Mouse (Mus musculus): ENCODE results near the gene Smad9.
"Not testable (repeated sequence)": the region's sequence is repeated elsewhere in the genome, so short reads cannot be mapped to it uniquely, and the experiment has no call there.

Gene Smad9

GRCm38 (mm10) chr3:54757446-54757845 is 2.1 kb downstream of the Smad9 start:
- DNase-seq (ENCODE audit: low read depth), result no peak

DNA sequence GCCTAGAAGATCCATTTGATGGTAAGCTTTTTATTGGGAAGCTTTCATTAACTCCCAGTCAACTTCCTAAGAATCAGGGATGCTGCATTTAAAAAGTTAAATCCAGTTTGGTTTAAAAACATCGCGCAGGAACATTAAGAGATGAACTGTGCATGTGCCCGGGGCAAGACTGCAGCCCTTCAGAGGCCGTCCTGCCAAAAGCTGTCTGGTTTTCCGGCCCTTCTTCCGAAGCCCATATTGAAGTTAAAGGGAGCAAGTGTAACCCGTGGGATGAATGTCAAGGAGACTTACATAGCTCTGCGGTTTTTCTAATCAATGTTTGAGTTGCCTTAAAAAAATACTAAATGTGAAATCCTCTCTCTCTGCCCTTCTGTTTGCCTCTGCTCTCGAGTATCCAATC is 3.8 kb downstream of the Smad9 start:
- DNase-seq (ENCODE audit: low read depth), result no peak

GRCm38 (mm10) chr3:54760321-54761115 is 5.1 kb downstream of the Smad9 start:
- no peak for DNase-seq (ENCODE audit: low read depth)

- DNase-seq (ENCODE audit: low read depth), result no peak
These were observed 5.9 kb downstream of the Smad9 start for GRCm38 (mm10) chr3:54761258-54761657.

DNA sequence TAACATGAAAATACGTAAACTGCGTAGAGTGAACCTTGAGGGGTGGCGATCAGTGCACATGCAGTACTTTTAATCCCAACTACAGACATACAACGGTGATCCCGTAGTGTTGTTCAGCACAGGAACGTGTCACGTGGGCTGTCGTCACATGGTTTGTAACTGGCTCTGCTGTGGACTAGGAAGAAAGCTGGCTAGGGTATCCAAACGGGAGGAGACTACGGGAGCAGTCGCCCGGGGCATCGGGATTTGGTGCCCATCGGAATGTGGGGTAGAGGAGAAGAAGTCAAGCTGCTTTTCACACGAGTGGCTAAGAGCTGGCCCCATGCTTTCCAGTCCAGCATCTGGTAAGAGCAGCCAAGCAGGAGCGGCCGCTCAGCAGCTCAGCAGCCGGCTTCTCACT is 9.0 kb downstream of the Smad9 start:
- DNase-seq (ENCODE audit: low read depth), result no peak

DNA sequence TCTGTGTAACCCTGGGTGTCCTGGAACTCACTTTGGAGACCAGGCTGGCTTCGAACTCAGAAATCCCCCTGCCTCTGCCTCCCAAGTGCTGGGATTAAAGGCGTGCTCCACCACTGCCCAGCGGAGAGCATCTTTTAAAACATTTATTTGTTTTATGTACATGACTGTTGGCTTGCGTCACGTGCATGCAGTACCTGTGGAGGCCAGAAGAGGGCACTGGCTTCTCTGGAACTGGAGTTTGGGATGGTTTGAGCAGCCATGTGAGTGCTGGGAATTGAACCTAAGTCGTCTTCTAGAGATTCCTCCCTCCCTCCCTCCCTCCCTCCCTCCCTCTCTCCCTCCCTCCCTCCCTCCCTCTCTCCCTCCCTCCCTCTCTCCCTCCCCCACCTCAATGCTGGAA is 10.1 kb downstream of the Smad9 start:
- DNase-seq (ENCODE audit: low read depth), result not testable (repeated sequence)

DNA sequence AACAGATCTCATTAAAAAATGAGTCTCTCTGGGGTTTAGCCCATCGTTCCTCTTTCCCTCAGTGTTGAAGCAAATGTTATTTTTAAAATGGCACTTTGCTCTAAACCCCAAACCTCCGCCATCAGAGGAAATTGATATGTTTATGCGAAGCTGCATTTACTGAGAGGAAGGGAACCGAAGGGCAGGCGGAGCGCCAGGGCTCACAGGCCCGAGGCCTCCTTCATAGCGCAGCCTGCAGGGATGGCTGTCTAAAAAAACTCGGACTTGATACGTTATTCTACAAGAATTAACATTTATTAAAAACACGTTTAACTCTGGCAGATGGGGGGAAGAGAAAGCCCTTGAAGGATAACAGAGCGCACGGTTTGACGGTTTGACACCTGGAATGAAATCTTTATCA is 10.7 kb downstream of the Smad9 start:
- no peak for DNase-seq (ENCODE audit: low read depth)

DNA sequence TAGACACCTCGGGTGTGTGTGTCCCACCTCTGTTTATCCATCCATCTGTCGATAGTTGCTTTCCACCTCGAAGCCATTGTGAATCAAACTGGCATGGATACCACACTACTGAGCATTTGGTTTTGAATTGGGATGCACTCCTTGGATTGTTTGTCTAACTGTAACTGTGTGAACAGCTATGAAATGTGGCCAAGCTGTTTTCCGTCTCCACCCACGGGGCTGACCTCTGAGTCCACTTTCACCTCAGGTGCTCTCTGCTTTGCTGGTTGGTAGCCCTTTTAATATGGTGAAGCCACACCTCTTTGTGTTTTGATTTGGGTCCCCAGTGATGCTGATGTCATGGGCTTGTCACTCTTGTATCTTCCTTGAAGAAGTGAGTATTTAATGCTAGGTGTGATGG is 11.4 kb downstream of the Smad9 start:
- DNase-seq (ENCODE audit: low read depth), result no peak

GRCm38 (mm10) chr3:54768592-54768991 is 13.2 kb downstream of the Smad9 start:
- DNase-seq (ENCODE audit: low read depth), result no peak

- DNase-seq (ENCODE audit: low read depth), result no peak
These were observed 14.2 kb downstream of the Smad9 start for GRCm38 (mm10) chr3:54769349-54770275.

GRCm38 (mm10) chr3:54773613-54774012 is 18.2 kb downstream of the Smad9 start:
- DNase-seq (ENCODE audit: low read depth), result no peak

DNA sequence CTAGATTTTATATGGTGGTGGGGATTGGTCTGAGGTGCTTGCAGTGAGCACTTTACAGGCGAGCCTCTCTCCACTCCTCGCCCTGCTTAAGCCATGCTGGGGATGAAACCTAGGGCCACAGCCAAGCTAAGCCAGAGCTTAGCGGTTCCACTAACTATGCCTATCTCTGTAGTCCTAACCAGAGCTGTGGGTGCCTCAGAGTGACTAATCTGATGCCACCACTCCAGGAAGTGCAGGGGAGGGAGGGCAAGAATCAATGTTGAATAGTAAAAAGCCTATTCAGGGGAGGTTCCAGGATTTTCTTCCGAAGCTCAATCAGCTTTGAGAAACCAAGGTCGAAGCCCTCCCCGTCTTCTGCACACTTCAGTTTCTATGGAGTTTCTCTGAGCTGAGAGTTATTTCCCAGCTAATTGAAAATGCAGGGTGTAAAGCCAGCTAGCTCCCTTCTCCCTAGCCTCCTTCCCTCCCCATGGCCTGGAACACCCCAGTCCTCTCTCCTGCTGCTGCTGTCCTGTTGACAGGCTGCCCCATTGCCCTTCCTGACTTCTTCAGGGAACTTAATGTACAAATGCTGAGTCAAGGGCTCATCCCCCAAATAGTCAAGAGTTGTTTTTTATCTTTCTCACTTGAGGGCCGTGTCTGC is 20.7 kb downstream of the Smad9 start:
- DNase-seq (ENCODE audit: low read depth), result no peak

DNA sequence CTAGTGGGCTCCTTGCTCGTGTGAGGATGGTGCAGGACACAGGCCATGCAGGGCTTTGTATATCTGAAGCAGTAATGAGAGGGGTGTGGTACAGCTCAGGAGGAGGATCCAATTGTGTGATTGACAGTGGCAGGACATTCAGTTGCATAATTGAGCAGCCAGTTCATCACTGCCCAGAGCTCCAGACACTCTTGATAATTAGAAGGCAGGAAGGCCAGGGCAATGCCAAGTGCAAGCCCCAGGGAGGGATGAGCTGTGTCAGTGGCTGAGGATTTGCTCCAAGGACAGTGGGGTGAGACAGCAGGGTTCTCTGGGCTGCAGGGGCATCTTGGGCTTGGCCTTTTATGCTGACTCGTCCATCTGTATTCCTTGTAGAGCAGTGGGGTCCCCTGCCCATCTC is 35.2 kb downstream of the Smad9 start:
- no peak for DNase-seq (ENCODE audit: low read depth)

DNA sequence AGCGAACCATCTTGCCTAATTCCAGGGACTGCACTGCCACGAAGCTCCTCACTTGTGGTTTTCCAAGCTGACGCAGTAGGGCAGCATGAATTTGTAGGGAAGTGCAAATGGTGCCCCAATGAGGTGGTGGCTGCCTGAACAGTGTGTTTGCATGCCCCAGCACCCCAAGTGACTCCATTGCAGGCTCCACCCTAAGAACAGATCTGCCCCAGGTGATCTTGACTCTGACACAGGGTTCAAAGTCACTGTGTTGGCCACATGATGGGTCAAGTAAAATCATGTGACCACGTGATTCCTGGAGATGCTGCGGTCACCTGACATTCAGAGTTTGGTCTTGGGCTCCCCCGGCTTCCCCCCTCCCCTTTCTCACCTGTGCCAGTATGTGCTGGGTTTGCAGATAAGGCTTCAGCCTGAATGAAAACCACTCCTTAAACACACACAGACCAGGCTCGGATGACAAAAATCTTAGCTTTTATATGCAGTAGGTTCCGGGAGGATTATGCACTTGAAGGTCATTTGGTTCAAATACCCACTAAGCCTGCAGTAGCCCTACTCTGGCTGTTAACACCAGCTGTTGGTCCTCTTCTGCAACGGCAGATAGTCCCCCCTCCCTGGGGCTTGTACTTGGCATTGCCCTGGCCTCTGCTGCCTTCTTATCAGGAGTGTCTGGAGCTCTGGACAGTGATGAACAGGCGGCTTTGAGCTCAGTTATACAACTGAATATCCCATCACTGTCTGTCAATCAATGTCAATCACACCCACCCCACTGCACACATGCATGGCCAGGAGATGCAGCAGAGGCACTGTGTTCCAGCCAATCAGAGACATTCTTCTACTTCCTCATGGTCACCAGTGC is 36.7 kb downstream of the Smad9 start:
- DNase-seq (ENCODE audit: low read depth), result no peak

DNA sequence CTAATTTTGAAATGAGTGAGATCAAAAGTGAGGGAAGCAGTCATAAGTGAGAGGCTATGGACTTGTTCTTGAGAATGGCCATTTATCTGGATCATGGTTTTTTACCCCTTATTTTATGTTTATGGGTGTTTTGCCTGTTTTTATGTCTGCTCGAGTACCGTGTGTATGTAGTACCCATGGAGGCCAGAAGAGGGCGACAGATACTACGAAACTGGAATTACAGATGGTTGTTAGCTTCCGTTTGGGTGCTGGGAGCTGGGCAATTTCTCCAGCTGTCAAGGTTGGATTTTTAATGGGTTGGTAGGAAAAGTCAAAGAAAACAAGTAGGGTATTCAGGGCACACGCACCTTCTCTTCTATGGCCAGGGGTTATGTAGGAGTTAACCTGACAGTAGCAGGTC is 38.4 kb downstream of the Smad9 start:
- no peak for DNase-seq (ENCODE audit: low read depth)

- no peak for DNase-seq (ENCODE audit: low read depth)
These were observed 40.0 kb downstream of the Smad9 start for GRCm38 (mm10) chr3:54795379-54795778.

DNA sequence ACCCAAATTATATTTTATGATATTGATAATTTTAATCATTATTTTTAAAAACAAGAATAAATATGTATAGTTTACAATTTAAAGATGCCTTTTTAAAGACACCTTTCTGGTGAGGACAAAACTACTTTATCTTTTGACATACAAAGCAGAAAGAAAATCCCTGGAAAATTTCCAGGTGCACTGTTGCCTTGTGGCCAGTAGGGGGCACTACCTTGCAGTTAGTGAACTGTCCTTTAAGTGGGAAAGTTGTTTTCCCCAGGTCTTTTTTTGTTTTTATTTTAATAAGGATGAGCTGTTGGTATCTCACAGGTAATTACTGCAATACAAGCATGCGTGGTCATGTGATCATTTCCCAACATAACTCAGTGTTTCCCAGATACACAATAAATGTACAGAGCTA is 40.4 kb downstream of the Smad9 start:
- DNase-seq (ENCODE audit: low read depth), result no peak

DNA sequence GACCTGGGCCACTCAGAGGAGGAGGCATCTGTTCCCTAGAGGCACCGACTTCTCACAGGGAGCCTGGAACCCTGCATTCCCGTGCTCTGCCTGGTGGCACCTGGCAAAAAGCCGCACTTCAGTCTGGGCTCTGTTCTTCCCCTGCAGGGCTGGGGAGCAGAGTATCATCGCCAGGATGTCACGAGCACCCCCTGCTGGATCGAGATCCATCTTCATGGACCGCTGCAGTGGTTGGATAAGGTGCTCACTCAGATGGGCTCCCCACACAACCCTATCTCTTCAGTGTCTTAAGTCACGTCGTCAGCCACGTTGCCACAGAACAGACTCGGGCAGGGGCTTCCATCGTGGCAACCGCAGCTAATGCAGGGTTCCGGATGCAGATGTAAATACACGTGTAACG is 41.8 kb downstream of the Smad9 start:
- no peak for DNase-seq (ENCODE audit: low read depth)

DNA sequence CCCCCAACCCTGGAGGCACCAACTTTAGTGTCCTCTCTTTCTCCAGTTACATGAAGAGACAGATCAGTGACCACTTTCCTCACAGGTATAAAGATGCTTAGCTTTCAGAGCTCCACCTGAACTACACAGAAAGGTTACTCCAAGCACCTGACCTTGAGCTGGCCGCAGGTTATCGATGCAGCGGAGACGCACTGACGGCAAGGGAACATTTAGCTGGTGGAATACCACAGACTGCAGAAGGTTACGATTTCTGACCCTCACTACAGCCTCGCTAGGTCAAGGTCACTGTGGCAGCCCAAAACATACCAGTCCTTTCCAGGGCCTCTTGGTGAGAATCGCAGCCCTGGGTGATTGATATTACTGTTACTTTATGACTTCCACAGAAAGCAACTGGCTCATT is 48.3 kb downstream of the Smad9 start:
- no peak for DNase-seq (ENCODE audit: low read depth)

- DNase-seq (ENCODE audit: low read depth), result no peak
These were observed 51.8 kb downstream of the Smad9 start for GRCm38 (mm10) chr3:54807061-54807661.

DNA sequence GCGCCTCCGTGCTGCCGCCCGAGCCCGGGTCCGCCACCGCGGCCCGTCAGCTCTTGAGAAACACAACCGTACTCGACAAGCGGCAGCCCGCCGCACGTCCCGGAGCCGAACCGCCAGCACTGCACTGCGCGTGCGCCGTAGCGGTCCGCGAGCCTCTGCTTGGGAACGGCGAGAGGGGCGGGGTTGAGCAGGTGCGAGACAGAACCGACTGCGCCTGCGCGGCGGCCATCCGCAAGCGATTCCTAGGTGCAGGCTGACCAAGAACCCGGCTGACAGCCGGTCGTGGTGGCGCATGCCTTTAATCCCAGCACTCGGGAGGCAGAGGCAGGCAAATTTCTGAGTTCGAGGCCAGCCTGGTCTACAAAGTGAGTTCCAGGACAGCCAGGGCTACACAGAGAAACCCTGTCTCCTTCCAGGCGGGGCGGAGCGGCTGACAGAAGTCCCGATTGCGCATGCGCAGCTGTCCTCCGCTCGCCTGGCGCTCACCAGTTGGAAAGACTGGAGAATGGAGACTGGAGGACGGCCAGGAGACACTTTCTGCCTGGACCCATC is 52.4 kb downstream of the Smad9 start, which contains the start of gene Rfxap:
Gene Rfxap, minus strand, starts transcription at position 126 of the 552 bp plus-strand sequence.
- DNase-seq (ENCODE audit: low read depth), result peak; percentile 78

Measured in c-Kit-positive CD71-negative TER-119-negative erythroid progenitor cells, embryonic 14.5 days (primary cell).